Mouse (Mus musculus) spleen, adult 2 months (tissue): Measurements from ENCODE around the gene Hsd17b11. TPM values are rescaled to one million over a fixed set of nuclear protein-coding genes. Genes with fewer than 3 reads are reported as not detected.

Experiments used
- DNase-seq, 2 experiments: peaks; one replicate each; pipeline versions ENCODE4 v3.0.0 to v3.0.0-alpha.2; 2012 to 2021; ENCODE audit warnings: low spot score in 2 of 2, low read depth in 1 of 2
- H3K27ac ChIP-seq: fragments of 200-500 bp; 2 replicates; pipeline ENCODE4 v1.5.1; 2012; ENCODE audit warnings: low read length, inconsistent platforms; ENCODE audit not compliant: insufficient read depth
- H3K27me3 ChIP-seq: fragments of 200-500 bp; 2 replicates; pipeline ENCODE4 v1.6.1; 2012; ENCODE audit warnings: mild to moderate bottlenecking, moderate library complexity, low read length, inconsistent platforms; ENCODE audit not compliant: control insufficient read depth, insufficient read depth
- H3K36me3 ChIP-seq: fragments of 200-500 bp; 2 replicates; pipeline ENCODE4 v1.6.1; 2012; ENCODE audit warnings: mild to moderate bottlenecking, low read length, inconsistent platforms; ENCODE audit not compliant: control insufficient read depth, insufficient read depth
- H3K4me1 ChIP-seq: fragments of 200-500 bp; 2 replicates; pipeline ENCODE4 v1.6.1; 2011; ENCODE audit warnings: inconsistent platforms; ENCODE audit not compliant: control insufficient read depth, insufficient read depth, insufficient read length
- H3K4me3 ChIP-seq: fragments of 200-500 bp; 2 replicates; pipeline ENCODE4 v1.5.1; 2011; ENCODE audit warnings: mild to moderate bottlenecking, inconsistent platforms; ENCODE audit not compliant: insufficient read depth, insufficient read length; ENCODE audit errors: extremely low read depth
- CTCF ChIP-seq: fragments of 200-500 bp; IDR thresholded peaks from 2 replicates; pipeline ENCODE4 v1.5.1; 2011; ENCODE audit warnings: mild to moderate bottlenecking, inconsistent platforms; ENCODE audit not compliant: insufficient read depth, insufficient read length, insufficient replicate concordance; ENCODE audit errors: extremely low read depth
- POLR2A ChIP-seq: fragments of 200-500 bp; IDR thresholded peaks from 2 replicates; pipeline ENCODE4 v1.6.1; 2011; ENCODE audit warnings: low read depth, low read length, inconsistent platforms
- WGBS: fragments of 180-500 bp; shearing (Covaris S2); methylation state at CpG from one replicate; pipeline ENCODE4 v1.1.7; 2018; 5-methylcytosine and 5-hydroxymethylcytosine counted together
- polyA plus RNA-seq: library from polyadenylated mRNA; depleted of rRNA; stranded (reverse); fragments of >200 nt; gene quantifications from 2 replicates; pipeline ENCODE4 v1.2.3, GENCODE M21; 2012

Hsd17b11 gene
- polyA plus RNA-seq, 1 experiment, result 12.2 TPM

GRCm38 (mm10) chr5:104022558-104022957 lies 839 bp upstream of the Hsd17b11 start:
- no peak for TF ChIP-seq POLR2A
- no peak for TF ChIP-seq CTCF
- no peak overlapping the region for H3K27ac ChIP-seq

GRCm38 (mm10) chr5:104011419-104011818 lies 10.3 kb downstream of the Hsd17b11 start:
- no peaks in the 10 kb centered on the region for H3K27me3 ChIP-seq
- no peak for DNase-seq
- no peak overlapping the region for H3K4me3 ChIP-seq
- no peak overlapping the region for H3K27ac ChIP-seq
- H3K4me1 ChIP-seq, result no peaks in the 10 kb centered on the region
- H3K36me3 ChIP-seq, result peaks cover 16% of the 10 kb centered on the region
- no peak for TF ChIP-seq POLR2A

More at GRCm38 (mm10) chr5:104022558-104022957, 839 bp upstream of the Hsd17b11 start:
- WGBS, result 13% methylated on average over 5 of the region's 5 CpGs
- no peak for DNase-seq
- no peaks in the 10 kb centered on the region for H3K27me3 ChIP-seq
- H3K4me3 ChIP-seq, result peak overlapping the region; percentile 0; the same call in 1 of the 2 replicates
- no peaks in the 10 kb centered on the region for H3K36me3 ChIP-seq
- peaks cover 17% of the 10 kb centered on the region for H3K4me1 ChIP-seq

- 95% methylated on average over 7 of the region's 7 CpGs for WGBS
- Histone ChIP-seq H3K27me3 (no peaks in the 10 kb centered on the region), H3K4me1 (no peaks in the 10 kb centered on the region), H3K27ac (no peak overlapping the region), H3K4me3 (no peak overlapping the region), H3K36me3 (peaks cover 18% of the 10 kb centered on the region)
- no peak for DNase-seq
- TF ChIP-seq CTCF (no peak), POLR2A (no peak)
These were observed 11.5 kb downstream of the Hsd17b11 start for GRCm38 (mm10) chr5:104010261-104010660.

GRCm38 (mm10) chr5:104009421-104009820 lies 12.3 kb downstream of the Hsd17b11 start:
- H3K36me3 ChIP-seq, result peaks cover 18% of the 10 kb centered on the region
- no peak overlapping the region for H3K27ac ChIP-seq
- H3K4me3 ChIP-seq, result no peak overlapping the region
- no peaks in the 10 kb centered on the region for H3K4me1 ChIP-seq
- 90% methylated on average over 3 of the region's 3 CpGs for WGBS
- TF ChIP-seq CTCF (no peak), POLR2A (no peak)
- DNase-seq, result no peak
- H3K27me3 ChIP-seq, result no peaks in the 10 kb centered on the region

GRCm38 (mm10) chr5:104007801-104008200 lies 13.9 kb downstream of the Hsd17b11 start:
- 65% methylated on average over 5 of the region's 5 CpGs for WGBS
- Histone ChIP-seq H3K4me3 (no peak overlapping the region), H3K27ac (no peak overlapping the region), H3K36me3 (peaks cover 22% of the 10 kb centered on the region), H3K4me1 (no peaks in the 10 kb centered on the region), H3K27me3 (no peaks in the 10 kb centered on the region)
- TF ChIP-seq CTCF (no peak), POLR2A (no peak)
- no peak for DNase-seq

GRCm38 (mm10) chr5:104006811-104007210 lies 14.9 kb downstream of the Hsd17b11 start:
- WGBS, result 87% methylated on average over 3 of the region's 3 CpGs
- H3K36me3 ChIP-seq, result peaks cover 24% of the 10 kb centered on the region
- TF ChIP-seq POLR2A (no peak), CTCF (no peak)
- DNase-seq, result no peak
- no peaks in the 10 kb centered on the region for H3K27me3 ChIP-seq
- H3K27ac ChIP-seq, result no peak overlapping the region
- no peak overlapping the region for H3K4me3 ChIP-seq
- no peaks in the 10 kb centered on the region for H3K4me1 ChIP-seq

GRCm38 (mm10) chr5:104003955-104004354 lies 17.8 kb downstream of the Hsd17b11 start:
- peaks cover 18% of the 10 kb centered on the region for H3K36me3 ChIP-seq
- DNase-seq, result no peak
- H3K27ac ChIP-seq, result no peak overlapping the region
- H3K4me3 ChIP-seq, result no peak overlapping the region
- WGBS, result 89% methylated on average over 2 of the region's 2 CpGs
- H3K4me1 ChIP-seq, result no peaks in the 10 kb centered on the region
- TF ChIP-seq CTCF, result no peak
- TF ChIP-seq POLR2A, result no peak
- H3K27me3 ChIP-seq, result no peaks in the 10 kb centered on the region
